Mouse (Mus musculus) gastrocnemius, postnatal 36 days (tissue): ENCODE results near the gene Lsm4. TPM values are rescaled to one million over a fixed set of nuclear protein-coding genes. Genes with fewer than 3 reads are reported as not detected.

Source experiments
- DNase-seq, 2 experiments: peaks; one replicate each; pipeline ENCODE4 v3.0.0; 2022
- intact Hi-C: fragments of 180-260 bp; cut with DNase I; formaldehyde crosslinking; loops from one replicate; pipeline ENCODE4 v1.15.1; 2025
- total RNA-seq, 2 experiments: library from RNA; stranded (reverse); gene quantifications; 2 replicates each; pipeline ENCODE4 v1.2.3; 2021

The Lsm4 gene
- total RNA-seq, 2 experiments from 2014 or later = 54.9 to 63.3 TPM

GRCm38 (mm10) chr8:70672325-70673078, 546 bp upstream of the Lsm4 start:
- intact Hi-C loops = loop anchor here (1.0 kb wide), 1 partner anchor 28 kb away; no protein-coding TSS in a partner anchor
- no peak for DNase-seq

GRCm38 (mm10) chr8:70674109-70674508, 1.1 kb downstream of the Lsm4 start:
- DNase-seq = no peak
- intact Hi-C loops = no loop called here

- intact Hi-C loops = no loop called here
- no peak for DNase-seq
These were observed 1.7 kb downstream of the Lsm4 start for GRCm38 (mm10) chr8:70674716-70675115.

- DNase-seq = no peak
- intact Hi-C loops = no loop called here
These were observed 2.3 kb downstream of the Lsm4 start for GRCm38 (mm10) chr8:70675336-70675735.

- intact Hi-C loops = no loop called here
- no peak for DNase-seq
These were observed 4.5 kb downstream of the Lsm4 start for GRCm38 (mm10) chr8:70677451-70678080.

- intact Hi-C loops = no loop called here
- no peak for DNase-seq
These were observed 5.6 kb downstream of the Lsm4 start for GRCm38 (mm10) chr8:70678679-70679078.

- intact Hi-C loops = no loop called here
- no peak for DNase-seq
These were observed 6.4 kb downstream of the Lsm4 start for GRCm38 (mm10) chr8:70679404-70679803.

- peak in 1 of 2 experiments; percentile 39 for DNase-seq
These were observed 7.0 kb downstream of the Lsm4 start for GRCm38 (mm10) chr8:70680039-70680438.

GRCm38 (mm10) chr8:70681410-70681809, 8.4 kb downstream of the Lsm4 start:
- DNase-seq = no peak
- intact Hi-C loops = no loop called here

More at GRCm38 (mm10) chr8:70680039-70680438, 7.0 kb downstream of the Lsm4 start:
- intact Hi-C loops = no loop called here

- DNase-seq = peak; percentile 75 to 82
- intact Hi-C loops = no loop called here
These were observed 9.1 kb downstream of the Lsm4 start for GRCm38 (mm10) chr8:70682193-70682592.

- DNase-seq = no peak
These were observed 9.6 kb downstream of the Lsm4 start for GRCm38 (mm10) chr8:70682692-70683091.

GRCm38 (mm10) chr8:70684291-70684690, 11.2 kb downstream of the Lsm4 start:
- intact Hi-C loops = no loop called here
- DNase-seq = no peak

More at GRCm38 (mm10) chr8:70682692-70683091, 9.6 kb downstream of the Lsm4 start:
- intact Hi-C loops = no loop called here

GRCm38 (mm10) chr8:70687576-70687975, 14.5 kb downstream of the Lsm4 start:
- DNase-seq = peak in 1 of 2 experiments; percentile 74
- intact Hi-C loops = no loop called here

GRCm38 (mm10) chr8:70688136-70688535, 15.1 kb downstream of the Lsm4 start:
- DNase-seq = no peak
- intact Hi-C loops = no loop called here

- DNase-seq = no peak
- intact Hi-C loops = no loop called here
These were observed 16.9 kb downstream of the Lsm4 start for GRCm38 (mm10) chr8:70689892-70690390.

GRCm38 (mm10) chr8:70691230-70691629, 18.2 kb downstream of the Lsm4 start:
- intact Hi-C loops = no loop called here

GRCm38 (mm10) chr8:70691727-70692231, 18.7 kb downstream of the Lsm4 start:
- intact Hi-C loops = no loop called here
- no peak for DNase-seq

More at GRCm38 (mm10) chr8:70691230-70691629, 18.2 kb downstream of the Lsm4 start:
- DNase-seq = no peak

GRCm38 (mm10) chr8:70693636-70694035, 20.6 kb downstream of the Lsm4 start:
- intact Hi-C loops = no loop called here
- DNase-seq = no peak

- intact Hi-C loops = no loop called here
- peak in 1 of 2 experiments; percentile 30 for DNase-seq
These were observed 22.4 kb downstream of the Lsm4 start for GRCm38 (mm10) chr8:70695318-70696018.

GRCm38 (mm10) chr8:70696019-70696885, 23.2 kb downstream of the Lsm4 start:
- peak in 1 of 2 experiments; percentile 70 for DNase-seq
- intact Hi-C loops = no loop called here
